Mouse (Mus musculus): ENCODE results near the gene Eif2d.
"Not testable (repeated sequence)": the region's sequence is repeated elsewhere in the genome, so short reads cannot be mapped to it uniquely, and the experiment has no call there.

Gene Eif2d

DNA sequence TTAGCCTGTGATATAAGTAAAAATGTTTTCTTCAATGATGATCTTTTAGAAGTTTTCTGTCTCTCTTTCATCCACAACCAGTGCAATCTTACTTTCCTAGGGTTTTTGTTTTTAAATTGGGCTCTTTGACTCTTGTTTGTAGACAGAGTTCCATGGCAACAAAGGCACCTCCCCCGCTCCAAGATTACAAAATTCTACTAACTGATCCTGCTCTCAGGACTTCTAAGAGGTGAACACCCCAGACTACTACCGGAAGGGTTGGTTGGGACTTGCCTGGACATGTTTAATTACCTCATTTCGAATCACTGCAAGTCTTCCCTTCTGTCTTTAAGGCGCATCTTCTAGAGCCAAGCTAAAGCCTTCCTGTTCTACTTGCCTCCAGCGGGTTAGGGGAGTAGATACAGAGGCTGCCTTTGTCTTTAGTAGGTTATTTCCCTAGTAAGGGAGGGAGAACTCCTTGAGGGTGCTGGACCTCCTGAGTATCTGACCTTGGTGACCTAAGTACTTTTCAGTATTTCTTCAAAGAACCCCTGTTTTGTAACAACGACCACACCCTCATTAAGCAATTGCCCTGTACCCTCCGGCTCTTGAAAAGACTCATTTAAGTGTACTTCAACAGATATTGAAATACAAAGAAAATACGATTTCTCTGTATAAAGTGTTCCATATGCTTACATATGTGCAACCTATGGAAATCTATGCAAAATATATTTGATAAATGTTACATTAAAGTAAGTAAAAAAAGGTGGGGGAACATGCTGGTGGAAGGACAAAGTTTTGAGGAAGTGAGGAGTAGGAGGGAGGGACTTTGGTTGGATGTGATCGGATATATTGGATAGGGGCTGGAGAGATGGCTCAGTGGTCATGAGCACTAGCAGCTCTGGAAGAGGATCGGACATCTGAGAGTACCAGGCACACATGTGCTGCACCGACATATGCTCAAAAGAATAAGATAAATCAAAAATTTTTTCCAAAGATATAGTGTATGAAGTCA lies 13.6 kb upstream of the Eif2d start:
- no peak for DNase-seq (ENCODE audit: low spot score in 2 of 2)

- DNase-seq (ENCODE audit: low spot score in 2 of 2): no peak
Observed at GRCm38 (mm10) chr1:131141449-131141848, 11.5 kb upstream of the Eif2d start.

GRCm38 (mm10) chr1:131142472-131142871 lies 10.5 kb upstream of the Eif2d start:
- DNase-seq (ENCODE audit: low spot score in 2 of 2): no peak

DNA sequence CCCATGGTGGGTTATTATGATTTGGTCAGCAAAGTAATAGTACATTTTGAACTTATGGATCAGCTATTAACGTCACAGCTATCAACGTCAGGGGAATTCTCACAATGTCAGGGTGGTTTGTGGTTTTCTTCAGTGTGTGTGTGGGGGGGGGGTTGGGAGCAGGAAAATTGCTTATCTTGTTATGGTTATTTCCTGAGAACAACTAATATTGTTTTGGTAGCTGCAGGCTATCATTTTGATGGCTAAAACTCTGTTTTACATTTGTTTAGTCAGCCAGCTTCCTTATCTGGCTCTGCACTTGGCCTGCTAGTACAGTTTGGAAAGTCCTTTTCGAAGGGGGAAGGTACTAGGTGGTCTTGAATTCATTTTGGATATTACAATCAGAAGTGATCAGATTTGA lies 7.8 kb upstream of the Eif2d start:
- not testable (repeated sequence) for DNase-seq (ENCODE audit: low spot score in 2 of 2)

DNA sequence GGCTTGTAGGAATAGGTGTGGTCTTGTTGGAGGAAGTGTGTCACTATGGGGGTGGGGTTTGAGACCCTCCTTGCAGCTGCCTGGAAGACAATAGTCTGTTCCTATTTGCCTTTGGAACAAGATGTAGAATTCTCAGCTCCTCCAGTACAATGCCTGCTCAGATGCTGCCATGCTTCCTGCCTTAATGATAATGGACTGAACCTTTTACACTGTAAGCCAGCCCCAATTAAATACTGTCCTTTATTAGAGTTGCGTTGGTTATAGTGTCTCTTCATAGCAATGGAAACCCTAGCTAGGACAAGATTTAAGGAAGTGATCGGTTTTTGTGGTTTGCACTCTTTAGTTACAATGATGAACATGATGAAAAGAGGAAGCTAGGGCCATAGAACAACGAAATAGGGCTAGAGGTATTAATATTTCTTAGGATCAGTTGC lies 6.8 kb upstream of the Eif2d start:
- peak; percentile 30 to 68 for DNase-seq (ENCODE audit: low spot score in 2 of 2)

- no peak for DNase-seq (ENCODE audit: low spot score in 2 of 2)
Observed at GRCm38 (mm10) chr1:131149496-131149895, 3.5 kb upstream of the Eif2d start.

DNA sequence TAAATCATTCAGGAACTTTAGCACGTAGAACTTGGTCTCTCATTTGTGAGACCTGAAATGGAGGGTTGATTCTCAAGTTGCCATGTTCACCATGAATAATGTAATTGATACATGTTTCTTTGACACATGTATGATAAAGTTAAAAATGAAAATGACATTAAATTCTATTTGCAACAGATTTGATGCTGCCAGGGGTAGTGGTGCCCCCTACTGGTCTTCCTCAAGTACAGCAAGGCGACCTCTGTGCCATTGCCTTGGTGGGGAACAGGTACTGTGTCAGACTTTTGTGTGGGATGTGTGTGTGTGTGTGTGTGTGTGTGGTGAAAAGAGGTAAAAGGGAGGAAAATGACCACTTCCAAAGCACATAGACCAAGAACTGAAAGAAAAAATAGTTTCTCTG lies 2.5 kb downstream of the Eif2d start:
- DNase-seq (ENCODE audit: low spot score in 2 of 2): peak; percentile 49 to 61

- DNase-seq (ENCODE audit: low spot score in 2 of 2): not testable (repeated sequence)
Observed at GRCm38 (mm10) chr1:131159573-131160327, 6.8 kb downstream of the Eif2d start.

GRCm38 (mm10) chr1:131161091-131161490 lies 8.1 kb downstream of the Eif2d start:
- DNase-seq (ENCODE audit: low spot score in 2 of 2): no peak

GRCm38 (mm10) chr1:131164427-131164826 lies 11.4 kb downstream of the Eif2d start:
- DNase-seq (ENCODE audit: low spot score in 2 of 2): no peak

- DNase-seq (ENCODE audit: low spot score in 2 of 2): no peak
Observed at GRCm38 (mm10) chr1:131167612-131168011, 14.6 kb downstream of the Eif2d start.

DNA sequence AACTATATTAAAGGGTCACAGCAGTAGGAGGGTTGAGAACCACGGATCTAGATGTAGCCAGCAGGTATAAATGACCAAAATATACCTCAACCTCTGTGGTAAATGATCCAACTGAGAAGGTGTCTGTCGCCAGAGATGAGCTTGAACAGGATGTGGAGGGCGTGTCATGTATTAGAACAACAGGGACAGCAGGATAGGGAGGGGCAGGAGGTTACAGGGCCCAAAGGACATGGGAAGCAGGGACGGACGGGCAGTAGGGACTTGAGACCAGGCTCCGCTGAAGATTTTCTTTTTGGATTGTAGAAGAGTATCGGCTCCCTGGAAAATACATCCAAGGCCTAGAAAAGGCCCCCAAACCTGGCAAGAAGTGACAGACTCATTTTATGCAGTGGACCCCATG lies 20.0 kb downstream of the Eif2d start:
- DNase-seq (ENCODE audit: low spot score in 2 of 2): no peak

DNA sequence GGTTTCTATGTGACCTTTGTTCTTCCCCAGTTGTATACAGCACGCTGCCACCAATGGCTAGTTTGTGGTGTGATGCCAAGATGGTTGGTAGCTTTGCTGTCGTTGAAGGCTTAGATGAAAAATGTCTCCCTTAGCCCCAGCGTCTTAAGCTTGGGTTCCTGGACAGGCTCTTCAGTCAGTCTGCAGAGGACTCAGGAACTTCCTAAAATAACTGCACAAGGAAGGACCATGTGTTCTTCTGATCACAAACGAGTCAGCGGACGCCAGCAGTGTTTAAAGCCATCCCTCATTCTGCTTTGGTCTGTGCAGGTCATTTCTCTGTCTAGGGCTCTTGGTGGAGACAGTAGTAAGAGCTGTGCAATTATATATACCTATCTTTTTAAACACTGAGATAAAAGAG lies 20.8 kb downstream of the Eif2d start:
- DNase-seq (ENCODE audit: low spot score in 2 of 2): no peak

- DNase-seq (ENCODE audit: low spot score in 2 of 2): no peak
Observed at GRCm38 (mm10) chr1:131174299-131174861, 21.4 kb downstream of the Eif2d start.

DNA sequence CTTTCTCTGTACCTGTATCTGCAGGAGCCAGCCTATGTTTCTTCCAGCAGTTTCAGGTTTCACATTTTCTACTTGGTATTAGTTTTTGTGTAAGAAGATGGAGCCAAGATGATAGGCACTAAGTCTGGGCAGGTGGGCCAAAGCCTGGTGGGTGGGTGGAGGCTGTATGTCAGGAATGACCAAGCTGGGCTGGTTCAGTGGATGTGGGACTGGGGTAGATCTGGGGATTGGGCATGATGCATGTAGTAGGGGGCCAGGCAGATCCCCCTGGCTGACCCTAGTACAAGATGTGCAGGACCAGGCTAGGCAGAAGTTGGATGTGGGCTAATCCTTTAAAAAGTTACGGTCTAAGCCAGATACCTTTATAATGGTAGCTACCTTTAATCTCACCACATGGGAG lies 22.2 kb downstream of the Eif2d start:
- DNase-seq (ENCODE audit: low spot score in 2 of 2): no peak

DNA sequence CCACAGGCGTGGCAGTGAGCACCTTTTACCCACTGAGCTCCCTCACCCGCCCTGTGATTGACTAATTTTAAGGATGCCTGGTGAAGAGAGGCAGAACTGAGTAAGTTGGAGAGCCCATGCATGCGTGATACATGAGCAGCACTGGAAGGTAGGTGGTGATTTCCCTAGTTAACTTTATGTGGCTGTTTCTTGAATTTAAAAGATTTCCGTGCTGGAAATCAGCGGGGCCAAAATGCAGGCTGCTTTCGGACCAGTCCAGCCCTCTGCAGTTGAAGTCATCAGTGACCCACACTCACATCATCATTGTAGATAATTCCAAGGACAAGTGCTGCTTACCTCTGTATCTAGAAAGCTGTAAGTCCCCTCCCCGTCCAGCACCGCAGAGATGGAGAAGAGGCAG lies 22.8 kb downstream of the Eif2d start:
- DNase-seq (ENCODE audit: low spot score in 2 of 2): no peak

GRCm38 (mm10) chr1:131177249-131177648 lies 24.3 kb downstream of the Eif2d start:
- no peak for DNase-seq (ENCODE audit: low spot score in 2 of 2)

- no peak for DNase-seq (ENCODE audit: low spot score in 2 of 2)
Observed at GRCm38 (mm10) chr1:131178083-131178482, 25.1 kb downstream of the Eif2d start.

- no peak for DNase-seq (ENCODE audit: low spot score in 2 of 2)
Observed at GRCm38 (mm10) chr1:131180386-131180785, 27.4 kb downstream of the Eif2d start.

- peak; percentile 75 to 79 for DNase-seq (ENCODE audit: low spot score in 2 of 2)
Observed at GRCm38 (mm10) chr1:131181642-131182527, 28.9 kb downstream of the Eif2d start.

GRCm38 (mm10) chr1:131183201-131183600 lies 30.2 kb downstream of the Eif2d start:
- DNase-seq (ENCODE audit: low spot score in 2 of 2): no peak

Measured in spleen, postnatal 36 days (tissue).